Mouse (Mus musculus) testis, postnatal 14 days (tissue): ENCODE data around the gene Pigf.

Experiments
- DNase-seq: peaks from one replicate; pipeline ENCODE4 v3.0.0; 2021; ENCODE audit warnings: low spot score

Pigf gene

GRCm38 (mm10) chr17:87036141-87037073, 11.2 kb upstream of the Pigf start:
- no peak for DNase-seq

GRCm38 (mm10) chr17:87024491-87025242, 539 bp downstream of the Pigf start:
- DNase-seq: no peak

- no peak for DNase-seq
These were observed 5.5 kb downstream of the Pigf start for GRCm38 (mm10) chr17:87019692-87020091.

DNA sequence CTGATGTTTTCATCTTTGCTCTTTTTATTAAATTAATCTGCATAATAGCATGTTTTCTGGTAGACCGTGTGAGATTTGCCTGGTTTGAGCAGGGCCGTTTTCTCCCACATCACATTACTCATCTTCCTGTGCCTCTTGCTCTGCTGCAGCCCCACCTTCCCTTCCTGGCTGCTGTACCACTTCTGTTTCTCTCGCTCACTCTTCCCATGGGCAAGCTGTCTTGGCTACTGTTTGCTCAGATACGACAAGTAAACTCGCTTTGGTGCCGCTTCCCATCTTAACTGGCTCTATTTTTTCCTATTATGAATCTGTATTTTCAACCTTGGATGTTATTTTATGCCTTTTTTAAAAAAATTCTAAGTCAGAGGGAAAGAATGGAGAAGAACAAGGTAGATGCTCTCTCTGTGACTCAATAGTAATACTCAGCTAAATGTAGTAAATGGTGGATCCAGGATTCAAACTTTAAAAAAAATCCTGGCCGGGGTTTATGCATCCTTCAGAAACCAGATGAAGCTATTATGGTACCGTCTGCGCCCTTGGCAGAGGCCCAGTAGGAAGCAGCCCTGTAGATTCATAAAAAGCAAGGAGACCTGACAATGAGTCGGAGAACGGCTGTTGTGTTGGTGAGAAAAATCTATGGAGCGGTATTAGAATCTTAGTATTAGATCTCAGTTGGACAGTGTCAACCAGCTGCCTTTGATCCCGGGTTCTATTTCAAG, 13.7 kb downstream of the Pigf start:
- no peak for DNase-seq

- no peak for DNase-seq
These were observed 16.3 kb downstream of the Pigf start for GRCm38 (mm10) chr17:87008950-87009349.

GRCm38 (mm10) chr17:86997323-86997722, 27.9 kb downstream of the Pigf start:
- no peak for DNase-seq

- DNase-seq: no peak
These were observed 33.9 kb downstream of the Pigf start for GRCm38 (mm10) chr17:86991306-86991705.

DNA sequence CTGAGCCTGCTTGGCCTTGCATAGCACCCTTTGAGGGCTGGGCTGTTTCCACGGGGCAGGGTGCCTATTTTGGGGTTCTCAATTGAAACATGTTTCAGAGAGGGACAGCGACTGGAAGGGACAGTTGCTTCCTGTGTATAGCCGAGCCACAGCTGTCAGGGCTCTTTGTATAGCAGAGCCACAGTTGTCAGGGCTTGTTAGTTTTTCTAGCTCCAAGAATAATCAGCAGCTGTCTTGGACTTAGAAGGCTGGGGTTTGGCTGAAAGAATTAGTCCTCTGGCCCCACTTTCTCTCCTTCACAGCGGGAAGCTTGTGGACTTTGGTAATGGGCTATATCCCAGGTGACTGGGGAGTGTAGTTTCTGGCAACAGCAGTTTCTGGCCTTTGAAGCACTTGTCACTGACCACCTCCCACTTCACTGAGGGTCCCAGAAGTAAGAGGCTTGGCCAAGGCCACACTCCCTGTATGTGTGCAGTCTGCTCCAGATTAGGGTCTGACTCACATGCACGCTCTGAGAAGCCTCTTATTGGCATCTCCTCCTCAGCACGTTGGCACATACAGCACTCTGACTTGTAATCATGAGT, 36.5 kb downstream of the Pigf start:
- DNase-seq: peak; percentile 52

- no peak for DNase-seq
These were observed 37.0 kb downstream of the Pigf start for GRCm38 (mm10) chr17:86988161-86988560.

GRCm38 (mm10) chr17:86986449-86987138, 38.6 kb downstream of the Pigf start:
- peak; percentile 52 for DNase-seq

DNA sequence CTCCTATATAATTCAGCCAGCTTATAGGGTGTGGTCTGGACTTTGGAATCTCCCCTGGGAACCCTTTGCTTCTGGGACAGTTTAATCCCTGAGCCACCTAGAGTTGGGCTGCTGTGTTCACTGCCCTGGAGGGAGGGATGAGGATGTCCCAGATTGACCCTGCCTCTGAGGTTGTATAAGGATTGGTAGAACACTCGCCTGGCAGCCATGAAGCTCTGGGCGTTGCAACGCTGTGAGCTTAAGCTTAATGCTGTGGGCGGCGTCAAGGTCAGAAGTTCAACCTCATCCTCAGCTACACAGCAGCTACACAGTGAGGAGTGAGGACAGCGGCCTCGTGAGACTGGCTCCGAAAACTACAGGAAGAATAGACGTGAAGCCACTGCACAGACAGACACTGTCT, 42.7 kb downstream of the Pigf start:
- DNase-seq: no peak

DNA sequence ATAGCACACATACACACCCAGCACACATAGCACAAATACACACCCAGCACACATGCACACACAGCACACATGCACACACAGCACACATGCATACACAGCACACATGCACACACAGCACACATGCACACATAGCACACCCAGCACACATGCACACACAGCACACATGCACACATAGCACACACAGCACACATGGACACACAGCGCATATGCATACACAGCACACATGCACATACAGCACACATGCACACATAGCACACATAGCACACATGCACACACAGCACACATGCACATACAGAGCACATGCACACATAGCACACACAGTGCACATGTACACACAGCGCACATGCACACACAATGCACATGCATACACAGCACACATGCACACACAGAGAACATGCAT, 43.5 kb downstream of the Pigf start:
- DNase-seq: no peak

- DNase-seq: no peak
These were observed 44.0 kb downstream of the Pigf start for GRCm38 (mm10) chr17:86981205-86981604.

DNA sequence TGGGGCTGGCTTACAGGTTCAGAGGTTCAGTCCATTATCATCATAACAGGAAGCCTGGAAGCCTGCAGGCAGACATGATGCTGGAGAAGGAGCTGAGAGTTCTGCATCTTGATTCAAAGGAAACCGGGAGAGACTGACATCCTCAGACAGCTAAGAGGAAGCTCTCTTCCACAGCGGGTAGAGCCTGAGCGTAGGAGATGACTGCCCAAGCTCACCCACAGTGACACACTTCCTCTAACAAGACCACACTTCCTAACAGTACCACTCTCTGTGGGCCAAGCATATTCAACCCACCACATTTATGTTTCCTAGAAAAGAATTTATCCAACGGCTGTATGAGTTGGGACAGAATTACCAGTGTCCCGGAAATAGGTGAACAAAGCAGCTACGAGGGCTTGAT, 46.7 kb downstream of the Pigf start:
- no peak for DNase-seq

DNA sequence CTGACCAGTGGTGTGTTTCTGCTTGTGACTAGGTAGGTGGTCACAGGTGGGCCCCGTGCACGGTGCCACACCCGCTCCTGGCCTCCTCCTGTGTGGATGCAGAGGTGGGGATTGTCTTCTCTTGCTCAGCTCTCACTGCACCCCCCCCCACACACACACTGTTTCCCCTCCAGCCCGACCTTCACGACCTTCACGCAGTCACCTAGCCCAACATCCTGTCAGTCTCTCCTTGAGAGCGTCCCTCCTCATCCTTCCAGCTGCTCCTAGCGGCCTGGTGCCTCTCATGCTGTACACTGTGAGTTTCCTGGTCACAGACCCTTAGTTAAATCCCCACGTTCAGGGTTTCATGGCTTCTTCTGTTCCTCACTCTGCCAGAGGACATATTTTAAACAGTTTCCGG, 48.8 kb downstream of the Pigf start:
- DNase-seq: no peak

GRCm38 (mm10) chr17:86973097-86973496, 52.1 kb downstream of the Pigf start:
- DNase-seq: no peak

DNA sequence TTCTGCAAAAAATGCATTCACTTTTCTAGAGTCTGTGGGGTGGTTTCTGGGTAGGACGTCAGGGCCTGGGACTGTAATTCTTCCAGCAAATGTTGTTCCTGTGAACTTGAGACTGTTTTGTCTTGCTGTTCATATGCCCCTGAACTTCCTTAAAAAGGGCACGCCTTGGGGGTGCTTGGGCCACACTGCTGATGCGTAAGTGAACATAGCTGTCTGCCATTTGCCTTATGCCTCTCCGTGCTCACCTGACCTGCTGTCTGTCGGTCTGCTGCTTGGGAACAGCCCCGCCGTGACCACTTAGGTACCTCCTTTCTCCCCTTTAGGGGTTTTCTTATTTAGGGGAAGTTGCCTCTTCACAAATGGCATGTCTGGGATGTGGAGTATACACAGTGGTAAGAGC, 53.3 kb downstream of the Pigf start:
- DNase-seq: no peak

DNA sequence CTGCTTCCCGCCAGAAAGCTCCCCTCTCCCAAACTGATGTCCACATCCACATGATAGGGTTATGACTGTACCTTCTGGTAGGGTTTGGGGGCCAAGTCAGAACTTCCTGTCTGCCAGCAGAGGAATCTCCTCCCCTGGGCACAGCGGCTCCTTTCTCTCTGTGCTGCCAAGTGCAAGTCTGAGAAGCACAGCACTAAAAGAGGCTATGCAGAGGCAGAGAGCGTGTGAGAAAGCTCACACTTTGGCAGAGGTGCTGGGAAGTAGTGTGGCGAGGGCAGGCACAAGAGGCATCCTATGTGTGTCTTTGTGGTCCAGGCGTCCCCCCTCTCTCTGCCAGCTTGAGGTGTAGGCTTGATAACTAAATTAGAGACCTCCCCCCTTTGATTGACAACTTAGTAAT, 54.2 kb downstream of the Pigf start:
- no peak for DNase-seq

DNA sequence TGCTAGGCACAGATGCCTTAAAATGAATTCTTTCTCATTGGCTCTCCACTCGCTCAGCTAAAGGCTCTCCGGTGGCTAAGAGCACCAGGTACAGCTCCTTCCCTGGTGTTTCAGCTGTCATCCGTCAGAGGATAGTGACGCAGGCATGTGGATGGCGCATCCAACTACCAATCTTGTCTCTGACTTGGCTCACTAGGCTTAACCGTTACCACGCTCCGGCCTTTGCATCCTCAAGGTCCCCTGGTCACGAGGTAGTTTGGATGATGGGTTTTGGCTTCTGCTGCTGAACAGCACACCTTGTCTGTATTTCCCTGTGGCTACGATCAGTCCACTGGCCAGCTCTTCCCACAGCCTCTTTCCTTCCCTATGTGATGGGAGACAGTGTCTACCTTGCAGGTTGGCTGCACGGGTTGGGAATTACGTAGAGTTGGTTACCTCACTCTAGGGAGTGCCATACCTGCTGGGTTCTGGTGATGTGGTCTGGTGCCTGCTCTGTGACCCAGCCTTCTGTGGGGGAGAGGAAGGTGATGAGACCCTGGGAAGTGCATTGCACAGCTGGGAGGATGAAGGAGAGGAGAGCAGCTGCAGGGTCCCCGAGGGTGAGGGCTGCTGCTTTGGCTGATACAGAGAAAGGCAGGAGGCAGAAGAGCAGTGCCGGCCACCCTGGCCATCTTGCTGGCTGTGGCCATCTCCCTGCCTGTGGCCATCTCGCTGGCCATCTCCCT, 55.0 kb downstream of the Pigf start:
- no peak for DNase-seq

GRCm38 (mm10) chr17:86969582-86969981, 55.6 kb downstream of the Pigf start:
- DNase-seq: no peak

- DNase-seq: no peak
These were observed 56.6 kb downstream of the Pigf start for GRCm38 (mm10) chr17:86968581-86968980.
